Mouse (Mus musculus) embryonic facial prominence, embryonic 11.5 days (tissue): ENCODE measurements around the gene Man2a1. TPM values are rescaled to one million over a fixed set of nuclear protein-coding genes. Genes with fewer than 3 reads are reported as not detected.

ENCODE experiments used
- ATAC-seq: fragments of 200-750 bp; cut with Nextera tagmentation; replicated peaks from 2 replicates; pipeline ENCODE4 v1.8.0; 2017; ENCODE audit warnings: low read depth; ENCODE audit not compliant: insufficient number of reproducible peaks, low FRiP score, low TSS enrichment
- DNase-seq: peaks from one replicate; pipeline ENCODE4 v3.0.0-alpha.2; 2015; ENCODE audit warnings: low spot score
- H3K27ac ChIP-seq: fragments of 300-500 bp; sonication (generic); replicated peaks from 2 replicates; pipeline ENCODE4 v1.5.1; 2014; ENCODE audit warnings: mild to moderate bottlenecking, low read depth, low read length, control low read depth
- H3K27me3 ChIP-seq: fragments of 300-500 bp; sonication (generic); 2 replicates; pipeline ENCODE4 v1.6.1; 2014; ENCODE audit warnings: mild to moderate bottlenecking, low read length, moderate library complexity, mixed read lengths; ENCODE audit not compliant: control insufficient read depth, insufficient read depth
- H3K36me3 ChIP-seq: fragments of 300-500 bp; sonication (generic); replicated peaks from 2 replicates; pipeline ENCODE4 v1.6.1; 2014; ENCODE audit warnings: low read depth, mild to moderate bottlenecking, low read length, moderate library complexity, mixed read lengths; ENCODE audit not compliant: control insufficient read depth, insufficient read depth
- H3K4me1 ChIP-seq: fragments of 300-500 bp; sonication (generic); 2 replicates; pipeline ENCODE4 v1.6.1; 2014; ENCODE audit warnings: low read length, mixed read lengths; ENCODE audit not compliant: control insufficient read depth, insufficient read depth
- H3K4me2 ChIP-seq: fragments of 300-500 bp; sonication (generic); 2 replicates; pipeline ENCODE4 v1.6.1; 2014; ENCODE audit warnings: low read depth, mild to moderate bottlenecking, control low read depth, low read length, moderate library complexity
- H3K4me3 ChIP-seq: fragments of 300-500 bp; sonication (generic); 2 replicates; pipeline ENCODE4 v1.5.1; 2014; ENCODE audit warnings: low read depth, low read length, control low read depth
- H3K9ac ChIP-seq: fragments of 300-500 bp; sonication (generic); replicated peaks from 2 replicates; pipeline ENCODE4 v1.6.1; 2014; ENCODE audit warnings: mild to moderate bottlenecking, control low read depth, low read length
- H3K9me3 ChIP-seq: fragments of 300-500 bp; sonication (generic); replicated peaks from 2 replicates; pipeline ENCODE4 v1.6.1; 2016; ENCODE audit warnings: mild to moderate bottlenecking, low read length, inconsistent platforms, mixed read lengths; ENCODE audit not compliant: control insufficient read depth
- WGBS: fragments of 180-500 bp; shearing (Covaris S2); extraction: QIAGEN DNeasy Blood & Tissue Kit; methylation state at CpG from one replicate; pipeline ENCODE4 v1.1.7; 2014; 5-methylcytosine and 5-hydroxymethylcytosine counted together
- polyA plus RNA-seq: library from polyadenylated mRNA; unstranded; fragments of >200 nt; fragmentation: Nextera tagmentation; extraction: Ambion mirVana; gene quantifications from 2 replicates; pipeline ENCODE4 v1.2.1, GENCODE M21; 2014

The Man2a1 gene
- polyA plus RNA-seq, 1 experiment from 2014 or later: 3.9 TPM

DNA sequence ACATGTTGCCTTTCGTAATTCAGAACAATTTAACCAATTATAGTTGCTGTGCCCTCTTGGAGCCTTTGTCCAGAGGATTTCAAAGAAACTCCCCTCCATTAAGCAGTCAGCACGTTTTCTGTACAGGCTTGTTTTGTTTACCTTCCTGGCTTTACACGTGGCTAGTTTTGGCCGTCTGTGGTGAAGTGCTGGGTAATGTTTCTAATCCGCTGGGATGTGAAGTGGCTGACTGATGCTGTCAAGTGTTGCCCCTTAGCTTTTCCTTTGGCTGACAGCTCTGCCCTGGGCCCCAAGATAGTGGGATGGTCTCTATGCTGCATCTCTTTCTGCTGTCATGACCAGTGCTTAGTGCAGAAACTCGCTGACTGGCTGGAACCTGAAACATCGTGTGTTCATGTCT lies 43.1 kb downstream of the Man2a1 start:
- peak; percentile 41 for DNase-seq
- H3K9ac ChIP-seq: no peak overlapping the region
- H3K4me2 ChIP-seq: no peak overlapping the region
- H3K4me3 ChIP-seq: no peak overlapping the region
- ATAC-seq: 0 out of 2 replicates have a peak, but pooled peaks have one; percentile 62
- no peaks in the 10 kb centered on the region for H3K9me3 ChIP-seq
- H3K36me3 ChIP-seq: no peaks in the 10 kb centered on the region
- H3K27ac ChIP-seq: no peak overlapping the region
- no peaks in the 10 kb centered on the region for H3K27me3 ChIP-seq
- WGBS: 25% methylated on average over 7 of the region's 7 CpGs
- H3K4me1 ChIP-seq: no peaks in the 10 kb centered on the region

DNA sequence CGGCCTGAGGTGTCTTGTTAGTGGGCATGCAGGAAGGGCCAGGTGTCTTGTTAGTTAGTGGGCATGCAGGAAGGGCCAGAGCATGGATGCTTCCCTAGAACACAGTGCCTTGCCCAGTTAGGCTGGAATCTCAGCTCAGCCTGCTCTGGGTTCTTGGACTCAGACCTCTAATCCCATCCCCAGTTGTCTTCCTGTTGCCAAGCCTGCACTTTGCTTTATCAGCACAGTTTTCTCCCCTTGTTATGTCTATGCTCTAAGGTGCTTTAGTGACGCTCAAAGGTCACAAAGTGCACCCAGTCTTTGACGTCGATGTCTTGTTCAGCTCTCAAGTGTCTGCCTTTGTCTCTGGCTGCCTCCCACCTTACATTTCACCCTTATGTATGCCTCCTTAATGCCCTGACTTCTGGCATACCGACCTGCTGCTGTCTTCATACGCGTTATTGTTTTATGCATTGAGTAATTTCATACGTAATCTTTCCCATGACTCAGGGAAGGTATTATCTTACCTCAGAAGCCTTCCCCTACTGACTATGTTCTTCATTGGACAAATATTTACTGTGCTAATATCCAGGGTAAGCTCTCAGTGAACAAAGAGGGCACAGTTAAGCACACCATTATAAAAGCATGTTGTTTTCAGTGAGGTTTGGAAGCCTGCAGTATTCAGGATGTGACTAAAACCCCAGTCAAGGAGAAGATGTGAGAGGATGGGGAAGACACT lies 44.5 kb downstream of the Man2a1 start:
- no peaks in the 10 kb centered on the region for H3K4me1 ChIP-seq
- DNase-seq: no peak
- no peak overlapping the region for H3K4me3 ChIP-seq
- H3K36me3 ChIP-seq: no peaks in the 10 kb centered on the region
- no peaks in the 10 kb centered on the region for H3K9me3 ChIP-seq
- no peak overlapping the region for H3K27ac ChIP-seq
- ATAC-seq: no peak
- H3K4me2 ChIP-seq: no peak overlapping the region
- H3K27me3 ChIP-seq: no peaks in the 10 kb centered on the region
- WGBS: 75% methylated on average over 8 of the region's 8 CpGs
- H3K9ac ChIP-seq: no peak overlapping the region

DNA sequence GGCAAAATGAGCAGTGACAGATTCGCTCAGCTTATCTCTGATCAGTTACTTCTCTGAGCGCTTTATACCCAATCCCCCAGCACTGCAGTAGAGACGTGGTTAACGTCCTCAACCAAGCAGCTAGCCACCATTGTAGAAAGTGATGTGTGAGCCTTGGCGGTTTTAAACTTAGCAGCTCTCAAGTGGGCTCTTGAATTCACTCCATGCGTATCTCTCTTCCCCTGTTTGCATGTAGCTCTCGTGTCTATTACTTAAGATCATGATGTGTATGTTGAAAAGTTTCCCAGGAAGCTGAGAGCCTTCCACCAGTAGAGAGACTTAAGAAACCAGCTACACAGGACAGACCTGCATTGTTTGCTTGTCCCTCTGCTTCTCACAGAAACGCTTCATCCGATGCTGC lies 46.9 kb downstream of the Man2a1 start:
- no peak overlapping the region for H3K4me3 ChIP-seq
- H3K9ac ChIP-seq: no peak overlapping the region
- 0 out of 2 replicates have a peak, but pooled peaks cover under 1% of the 10 kb centered on the region for H3K36me3 ChIP-seq
- no peaks in the 10 kb centered on the region for H3K9me3 ChIP-seq
- H3K4me1 ChIP-seq: no peaks in the 10 kb centered on the region
- ATAC-seq (no peak), DNase-seq (no peak)
- 81% methylated on average over 9 of the region's 9 CpGs for WGBS
- H3K4me2 ChIP-seq: no peak overlapping the region
- H3K27me3 ChIP-seq: no peaks in the 10 kb centered on the region
- H3K27ac ChIP-seq: no peak overlapping the region

DNA sequence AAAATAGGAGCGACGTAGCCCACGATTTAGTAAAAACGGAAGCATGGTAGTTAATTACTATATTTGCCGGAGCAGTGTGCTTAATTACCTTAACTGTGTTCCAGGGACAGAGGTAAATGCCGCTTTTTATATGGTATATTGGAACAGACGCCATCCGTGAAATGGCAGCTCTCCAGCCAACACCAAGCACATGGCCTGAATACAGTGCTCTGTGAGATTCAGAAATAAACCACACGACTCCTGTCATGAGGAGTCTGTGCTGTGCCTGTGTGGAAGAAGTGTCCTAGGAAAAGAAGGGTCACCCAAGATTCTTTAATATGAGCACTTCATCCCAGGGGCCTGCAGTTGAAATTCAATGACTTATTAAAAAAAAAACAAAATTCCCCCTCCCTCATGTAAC lies 50.2 kb downstream of the Man2a1 start:
- 93% methylated on average over 9 of the region's 9 CpGs for WGBS
- Histone ChIP-seq H3K27ac (no peak overlapping the region), H3K27me3 (no peaks in the 10 kb centered on the region), H3K4me1 (no peaks in the 10 kb centered on the region), H3K4me3 (no peak overlapping the region), H3K9ac (no peak overlapping the region), H3K9me3 (no peaks in the 10 kb centered on the region), H3K4me2 (no peak overlapping the region), H3K36me3 (0 out of 2 replicates have a peak, but pooled peaks cover 3% of the 10 kb centered on the region)
- no peak for DNase-seq
- no peak for ATAC-seq

DNA sequence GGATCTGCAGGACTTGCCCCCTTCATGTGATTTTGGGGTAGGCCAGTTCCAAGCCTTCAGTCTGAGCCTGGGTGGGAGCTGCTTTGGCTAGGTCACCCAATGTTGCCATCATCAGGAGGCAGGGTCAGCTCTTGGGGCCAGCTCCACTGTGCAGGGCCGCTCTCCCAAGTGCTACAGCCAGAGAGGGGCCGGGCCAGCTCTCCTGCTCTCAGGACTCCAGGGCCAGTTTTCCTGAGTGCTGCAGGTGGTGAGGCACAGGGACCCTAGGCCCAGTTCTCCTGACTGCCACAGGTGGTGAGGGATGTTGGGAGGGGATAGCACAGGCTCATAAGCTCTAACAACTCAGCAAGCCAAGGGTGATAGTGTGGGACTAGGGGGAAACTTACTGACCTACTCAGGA lies 53.1 kb downstream of the Man2a1 start:
- Histone ChIP-seq H3K4me1 (no peaks in the 10 kb centered on the region), H3K27me3 (no peaks in the 10 kb centered on the region), H3K4me3 (no peak overlapping the region), H3K9ac (no peak overlapping the region), H3K36me3 (0 out of 2 replicates have a peak, but pooled peaks cover 3% of the 10 kb centered on the region), H3K9me3 (no peaks in the 10 kb centered on the region), H3K27ac (no peak overlapping the region), H3K4me2 (no peak overlapping the region)
- no peak for ATAC-seq
- WGBS: 91% methylated on average over 2 of the region's 2 CpGs
- no peak for DNase-seq

DNA sequence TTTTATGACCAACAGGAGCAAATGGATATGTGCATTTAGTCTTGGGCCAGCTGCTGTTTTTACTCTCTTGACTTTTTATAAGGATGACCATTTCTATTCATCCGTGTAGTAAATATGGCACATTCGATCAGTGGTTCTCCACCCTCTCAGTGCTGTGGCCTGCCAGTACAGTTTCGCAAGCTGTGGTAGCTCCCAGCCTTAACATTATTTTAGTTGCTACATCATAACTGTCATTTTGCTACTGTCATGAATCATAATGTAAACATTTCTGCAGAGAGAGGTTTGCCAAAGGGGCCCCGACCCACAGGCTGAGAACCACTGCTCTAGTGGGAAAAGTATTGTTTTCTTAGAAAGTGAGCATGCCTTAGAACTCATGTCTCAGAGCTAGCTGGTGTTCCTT lies 59.1 kb downstream of the Man2a1 start:
- no peaks in the 10 kb centered on the region for H3K9me3 ChIP-seq
- ATAC-seq (no peak), DNase-seq (no peak)
- H3K4me2 ChIP-seq: no peak overlapping the region
- H3K4me3 ChIP-seq: no peak overlapping the region
- WGBS: 89% methylated on average over 4 of the region's 4 CpGs
- no peaks in the 10 kb centered on the region for H3K36me3 ChIP-seq
- H3K27me3 ChIP-seq: no peaks in the 10 kb centered on the region
- H3K9ac ChIP-seq: no peak overlapping the region
- no peaks in the 10 kb centered on the region for H3K4me1 ChIP-seq
- H3K27ac ChIP-seq: no peak overlapping the region

DNA sequence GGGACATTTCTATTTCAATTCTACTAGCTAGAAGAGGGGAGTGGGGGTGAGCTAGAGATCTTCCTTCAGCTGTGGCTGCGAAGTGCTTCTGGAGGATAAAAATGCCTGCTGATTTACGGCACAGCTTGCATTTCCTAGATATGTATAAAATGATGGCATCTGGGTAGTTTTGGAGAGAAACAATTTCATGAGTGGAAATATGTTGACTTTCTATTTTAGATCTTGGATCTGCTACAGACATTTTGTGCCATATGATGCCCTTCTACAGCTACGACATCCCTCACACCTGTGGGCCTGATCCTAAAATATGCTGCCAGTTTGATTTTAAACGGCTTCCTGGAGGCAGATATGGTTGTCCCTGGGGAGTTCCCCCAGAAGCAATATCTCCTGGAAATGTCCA lies 66.0 kb downstream of the Man2a1 start:
- no peaks in the 10 kb centered on the region for H3K9me3 ChIP-seq
- ATAC-seq (no peak), DNase-seq (no peak)
- H3K27ac ChIP-seq: no peak overlapping the region
- H3K27me3 ChIP-seq: no peaks in the 10 kb centered on the region
- no peak overlapping the region for H3K4me2 ChIP-seq
- no peaks in the 10 kb centered on the region for H3K4me1 ChIP-seq
- H3K36me3 ChIP-seq: no peaks in the 10 kb centered on the region
- no peak overlapping the region for H3K9ac ChIP-seq
- H3K4me3 ChIP-seq: no peak overlapping the region
- WGBS: 81% methylated on average over 4 of the region's 4 CpGs

DNA sequence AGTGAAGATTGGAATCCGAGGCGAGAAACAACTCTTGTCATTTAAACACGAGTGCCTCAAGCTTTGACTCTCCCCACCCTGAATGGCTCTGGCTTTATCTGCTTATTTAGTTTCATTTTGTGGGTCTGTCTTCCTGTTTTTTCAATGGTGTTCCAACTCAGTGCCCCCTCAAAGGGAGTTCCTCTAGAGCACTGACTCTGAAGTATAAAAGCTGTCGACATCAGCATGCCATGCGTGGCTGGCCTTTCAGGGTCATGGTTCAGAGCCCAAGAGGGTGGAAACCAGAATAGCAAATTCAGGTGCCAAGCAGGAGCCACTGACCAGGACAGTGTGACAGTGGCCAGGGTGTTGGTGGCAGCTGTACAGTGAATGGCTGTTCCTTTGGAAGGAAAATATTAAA lies 68.0 kb downstream of the Man2a1 start:
- Histone ChIP-seq H3K4me2 (no peak overlapping the region), H3K4me1 (no peaks in the 10 kb centered on the region), H3K4me3 (no peak overlapping the region), H3K27ac (no peak overlapping the region), H3K27me3 (no peaks in the 10 kb centered on the region), H3K36me3 (no peaks in the 10 kb centered on the region), H3K9me3 (no peaks in the 10 kb centered on the region), H3K9ac (no peak overlapping the region)
- DNase-seq (no peak), ATAC-seq (no peak)
- 75% methylated on average over 5 of the region's 5 CpGs for WGBS
